Mouse (Mus musculus) forebrain, embryonic 13.5 days (tissue): ENCODE results near the gene Clmn. TPM values are rescaled to one million over a fixed set of nuclear protein-coding genes. Genes with fewer than 3 reads are reported as not detected.

ENCODE experiments used
- ATAC-seq: fragments of 200-750 bp; cut with Nextera tagmentation; 2 replicates; pipeline ENCODE4 v1.8.0; 2017
- H3K27ac ChIP-seq: fragments of 300-500 bp; sonication (generic); 2 replicates; pipeline ENCODE4 v1.5.1; 2015; ENCODE audit warnings: inconsistent platforms, mild to moderate bottlenecking, moderate library complexity
- H3K27me3 ChIP-seq: fragments of 300-500 bp; sonication (generic); 2 replicates; pipeline ENCODE4 v1.6.1; 2015; ENCODE audit warnings: mild to moderate bottlenecking, inconsistent platforms
- H3K36me3 ChIP-seq: fragments of 300-500 bp; sonication (generic); 2 replicates; pipeline ENCODE4 v1.6.1; 2015; ENCODE audit warnings: mild to moderate bottlenecking, inconsistent platforms; ENCODE audit not compliant: poor library complexity, severe bottlenecking
- H3K4me1 ChIP-seq: fragments of 300-500 bp; sonication (generic); 2 replicates; pipeline ENCODE4 v1.6.1; 2015; ENCODE audit warnings: inconsistent platforms
- H3K4me2 ChIP-seq: fragments of 300-500 bp; sonication (generic); 2 replicates; pipeline ENCODE4 v1.6.1; 2015; ENCODE audit warnings: inconsistent platforms, mild to moderate bottlenecking, moderate library complexity
- H3K4me3 ChIP-seq: fragments of 300-500 bp; sonication (generic); 2 replicates; pipeline ENCODE4 v1.5.1; 2015; ENCODE audit warnings: mild to moderate bottlenecking, inconsistent platforms
- H3K9ac ChIP-seq: fragments of 300-500 bp; sonication (generic); 2 replicates; pipeline ENCODE4 v1.6.1; 2015; ENCODE audit warnings: mild to moderate bottlenecking, inconsistent platforms
- H3K9me3 ChIP-seq: fragments of 300-500 bp; sonication (generic); replicated peaks from 2 replicates; pipeline ENCODE4 v1.6.1; 2016; ENCODE audit warnings: inconsistent platforms
- WGBS: fragments of 180-500 bp; shearing (Covaris S2); methylation state at CpG from one replicate; pipeline ENCODE4 v1.1.7; 2015; 5-methylcytosine and 5-hydroxymethylcytosine counted together
- polyA plus RNA-seq: library from polyadenylated mRNA; unstranded; fragments of >200 nt; fragmentation: Nextera tagmentation; extraction: Ambion mirVana; gene quantifications from 2 replicates; pipeline ENCODE4 v1.2.1, GENCODE M21; 2015

Clmn gene
- polyA plus RNA-seq, 1 experiment from 2014 or later = 0.75 TPM

- no peak overlapping the region for H3K4me3 ChIP-seq
- 71% methylated on average over 11 of the region's 11 CpGs for WGBS
- H3K27me3 ChIP-seq = no peaks in the 10 kb centered on the region
- no peak overlapping the region for H3K27ac ChIP-seq
- ATAC-seq = no peak
- no peaks in the 10 kb centered on the region for H3K36me3 ChIP-seq
- H3K4me2 ChIP-seq = no peak overlapping the region
- no peaks in the 10 kb centered on the region for H3K9me3 ChIP-seq
- no peak overlapping the region for H3K9ac ChIP-seq
- peaks cover 24% of the 10 kb centered on the region for H3K4me1 ChIP-seq
Observed at GRCm38 (mm10) chr12:104899161-104899560, 34.3 kb upstream of the Clmn start.

GRCm38 (mm10) chr12:104898718-104899117, 33.8 kb upstream of the Clmn start:
- H3K4me1 ChIP-seq = peaks cover 24% of the 10 kb centered on the region
- no peak overlapping the region for H3K27ac ChIP-seq
- WGBS = 68% methylated on average over 9 of the region's 9 CpGs
- H3K27me3 ChIP-seq = no peaks in the 10 kb centered on the region
- H3K4me2 ChIP-seq = no peak overlapping the region
- no peak overlapping the region for H3K4me3 ChIP-seq
- H3K9me3 ChIP-seq = no peaks in the 10 kb centered on the region
- H3K36me3 ChIP-seq = no peaks in the 10 kb centered on the region
- H3K9ac ChIP-seq = no peak overlapping the region
- no peak for ATAC-seq

- WGBS = 62% methylated on average over 8 of the region's 8 CpGs
- no peak overlapping the region for H3K9ac ChIP-seq
- H3K27ac ChIP-seq = no peak overlapping the region
Observed at GRCm38 (mm10) chr12:104897051-104897618, 32.3 kb upstream of the Clmn start.

GRCm38 (mm10) chr12:104896640-104897039, 31.8 kb upstream of the Clmn start:
- WGBS = 37% methylated on average over 16 of the region's 16 CpGs
- 0 out of 2 replicates have a peak, but pooled peaks have one; percentile 36 for ATAC-seq
- Histone ChIP-seq H3K9me3 (0 out of 2 replicates have a peak, but pooled peaks cover 5% of the 10 kb centered on the region), H3K4me3 (no peak overlapping the region), H3K27ac (no peak overlapping the region), H3K9ac (no peak overlapping the region), H3K36me3 (no peaks in the 10 kb centered on the region), H3K27me3 (no peaks in the 10 kb centered on the region), H3K4me2 (no peak overlapping the region), H3K4me1 (peaks cover 24% of the 10 kb centered on the region)

More at GRCm38 (mm10) chr12:104897051-104897618, 32.3 kb upstream of the Clmn start:
- Histone ChIP-seq H3K4me2 (no peak overlapping the region), H3K36me3 (no peaks in the 10 kb centered on the region), H3K9me3 (0 out of 2 replicates have a peak, but pooled peaks cover 5% of the 10 kb centered on the region), H3K27me3 (no peaks in the 10 kb centered on the region), H3K4me1 (peaks cover 24% of the 10 kb centered on the region), H3K4me3 (no peak overlapping the region)
- ATAC-seq = no peak; the same call in 1 of the 2 replicates

GRCm38 (mm10) chr12:104892245-104892644, 27.4 kb upstream of the Clmn start:
- H3K36me3 ChIP-seq = no peaks in the 10 kb centered on the region
- 96% methylated on average over 3 of the region's 3 CpGs for WGBS
- H3K4me3 ChIP-seq = no peak overlapping the region
- no peak overlapping the region for H3K27ac ChIP-seq
- no peak overlapping the region for H3K9ac ChIP-seq
- no peak for ATAC-seq
- peaks cover 9% of the 10 kb centered on the region; the same call in 1 of the 2 replicates for H3K4me1 ChIP-seq
- H3K4me2 ChIP-seq = no peak overlapping the region
- 0 out of 2 replicates have a peak, but pooled peaks cover 5% of the 10 kb centered on the region for H3K9me3 ChIP-seq
- H3K27me3 ChIP-seq = no peaks in the 10 kb centered on the region

GRCm38 (mm10) chr12:104890066-104890465, 25.2 kb upstream of the Clmn start:
- no peak overlapping the region for H3K27ac ChIP-seq
- no peak overlapping the region for H3K4me2 ChIP-seq
- no peak for ATAC-seq
- H3K4me1 ChIP-seq = no peaks in the 10 kb centered on the region
- H3K9me3 ChIP-seq = 0 out of 2 replicates have a peak, but pooled peaks cover 5% of the 10 kb centered on the region
- WGBS = 88% methylated on average over 8 of the region's 8 CpGs
- H3K4me3 ChIP-seq = no peak overlapping the region
- H3K36me3 ChIP-seq = no peaks in the 10 kb centered on the region
- no peak overlapping the region for H3K9ac ChIP-seq
- no peaks in the 10 kb centered on the region for H3K27me3 ChIP-seq

DNA sequence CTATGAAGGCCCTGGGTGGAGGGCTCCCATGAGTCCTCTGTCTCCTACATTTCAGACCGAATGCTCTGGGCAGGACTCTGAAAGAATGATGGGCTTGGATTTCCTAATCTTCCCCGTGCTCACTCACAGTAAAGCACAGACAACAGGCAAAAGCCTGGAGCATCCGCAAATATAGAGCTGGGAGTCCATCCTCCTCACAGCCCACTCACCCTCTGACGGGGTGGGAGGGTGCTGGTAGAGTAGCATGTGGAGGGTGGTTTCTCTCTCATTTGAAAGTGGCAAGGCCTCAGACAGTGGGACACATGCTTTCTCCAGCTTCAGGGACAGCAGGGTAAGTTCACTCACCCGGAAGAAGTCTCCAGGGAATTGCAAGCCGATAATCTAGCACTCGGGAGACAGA, 21.2 kb upstream of the Clmn start:
- Histone ChIP-seq H3K36me3 (no peaks in the 10 kb centered on the region), H3K9ac (no peak overlapping the region), H3K27me3 (no peaks in the 10 kb centered on the region), H3K4me1 (no peaks in the 10 kb centered on the region), H3K4me3 (no peak overlapping the region), H3K4me2 (no peak overlapping the region), H3K27ac (no peak overlapping the region), H3K9me3 (no peaks in the 10 kb centered on the region)
- ATAC-seq = no peak
- WGBS = 82% methylated on average over 7 of the region's 7 CpGs

- Histone ChIP-seq H3K27ac (no peak overlapping the region), H3K9ac (no peak overlapping the region), H3K36me3 (no peaks in the 10 kb centered on the region), H3K27me3 (no peaks in the 10 kb centered on the region), H3K4me3 (no peak overlapping the region), H3K4me2 (no peak overlapping the region), H3K4me1 (peaks cover 13% of the 10 kb centered on the region), H3K9me3 (no peaks in the 10 kb centered on the region)
- ATAC-seq = no peak
- 69% methylated on average over 5 of the region's 5 CpGs for WGBS
Observed at GRCm38 (mm10) chr12:104882533-104882932, 17.7 kb upstream of the Clmn start.

GRCm38 (mm10) chr12:104882061-104882460, 17.2 kb upstream of the Clmn start:
- H3K4me1 ChIP-seq = peaks cover 13% of the 10 kb centered on the region
- no peaks in the 10 kb centered on the region for H3K36me3 ChIP-seq
- no peak overlapping the region for H3K9ac ChIP-seq
- H3K27ac ChIP-seq = no peak overlapping the region
- H3K9me3 ChIP-seq = no peaks in the 10 kb centered on the region
- no peak for ATAC-seq
- no peak overlapping the region for H3K4me2 ChIP-seq
- H3K27me3 ChIP-seq = no peaks in the 10 kb centered on the region
- no peak overlapping the region for H3K4me3 ChIP-seq
- 48% methylated on average over 2 of the region's 2 CpGs for WGBS

DNA sequence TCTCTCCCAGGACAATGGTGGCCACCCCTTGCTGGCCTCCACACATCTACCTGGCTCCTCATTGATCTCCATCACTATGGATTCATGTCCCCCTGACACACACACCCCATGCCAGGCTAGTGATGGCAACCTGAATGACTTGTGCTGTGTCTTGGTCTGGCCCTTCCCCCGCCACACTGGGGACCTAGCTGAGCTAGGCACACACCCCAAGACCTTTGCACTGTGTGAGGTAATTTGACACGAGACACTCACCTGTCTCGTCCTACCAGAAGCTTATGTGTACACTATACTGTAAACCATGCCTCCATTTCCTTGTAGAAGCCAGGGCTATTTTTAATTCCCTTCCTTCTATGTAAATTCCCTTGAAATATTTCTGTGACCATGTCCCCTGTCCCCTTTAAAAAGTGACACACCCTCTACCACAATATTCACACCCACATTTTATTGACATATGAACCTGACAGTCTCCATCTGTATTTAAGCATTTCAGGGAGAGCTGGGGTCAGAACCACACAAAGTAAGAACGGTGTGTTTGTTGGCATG, 16.7 kb upstream of the Clmn start:
- no peak for ATAC-seq
- Histone ChIP-seq H3K27me3 (peaks cover 4% of the 10 kb centered on the region; the same call in 1 of the 2 replicates), H3K4me1 (peaks cover 13% of the 10 kb centered on the region), H3K4me3 (no peak overlapping the region), H3K9ac (no peak overlapping the region), H3K9me3 (no peaks in the 10 kb centered on the region), H3K27ac (no peak overlapping the region), H3K4me2 (no peak overlapping the region), H3K36me3 (no peaks in the 10 kb centered on the region)
- WGBS = 82% methylated on average over 4 of the region's 4 CpGs

DNA sequence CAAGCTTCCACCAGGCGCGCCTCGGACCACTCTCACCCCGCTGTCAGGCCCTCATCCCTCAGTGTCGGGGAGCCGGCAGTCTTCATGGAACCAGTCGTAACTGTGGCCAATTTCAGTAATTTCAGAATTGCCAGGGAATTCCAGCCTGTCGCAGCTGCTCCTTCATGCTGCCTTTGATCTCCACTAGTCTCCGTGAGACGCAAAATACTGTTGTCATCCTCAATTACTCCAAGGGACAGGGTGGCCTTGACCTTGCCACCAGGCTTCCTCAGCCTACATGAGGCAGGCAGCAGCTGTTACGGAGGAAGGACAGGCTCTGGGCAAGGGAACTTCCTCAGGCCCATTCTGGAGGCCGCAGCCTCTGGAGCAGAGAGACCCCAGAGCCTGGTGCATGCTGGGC, 15.5 kb upstream of the Clmn start:
- WGBS = 82% methylated on average over 12 of the region's 12 CpGs
- ATAC-seq = no peak

GRCm38 (mm10) chr12:104879577-104879989, 14.7 kb upstream of the Clmn start:
- H3K4me2 ChIP-seq = no peak overlapping the region
- no peaks in the 10 kb centered on the region for H3K36me3 ChIP-seq
- H3K4me1 ChIP-seq = peaks cover 13% of the 10 kb centered on the region
- no peak overlapping the region for H3K4me3 ChIP-seq
- no peak overlapping the region for H3K9ac ChIP-seq
- H3K27ac ChIP-seq = no peak overlapping the region
- H3K27me3 ChIP-seq = peaks cover 8% of the 10 kb centered on the region; the same call in 1 of the 2 replicates
- 24% methylated on average over 10 of the region's 10 CpGs for WGBS
- peak; percentile 70 for ATAC-seq
- H3K9me3 ChIP-seq = no peaks in the 10 kb centered on the region

More for the DNA sequence above, 15.5 kb upstream of the Clmn start:
- H3K4me1 ChIP-seq = peaks cover 13% of the 10 kb centered on the region
- no peaks in the 10 kb centered on the region for H3K9me3 ChIP-seq
- H3K9ac ChIP-seq = no peak overlapping the region
- no peak overlapping the region for H3K4me2 ChIP-seq
- peaks cover 8% of the 10 kb centered on the region; the same call in 1 of the 2 replicates for H3K27me3 ChIP-seq
- no peak overlapping the region for H3K27ac ChIP-seq
- no peaks in the 10 kb centered on the region for H3K36me3 ChIP-seq
- H3K4me3 ChIP-seq = no peak overlapping the region
